Mouse (Mus musculus) C2C12 (cell line): ENCODE results near the gene Slc45a1. TPM values are rescaled to one million over a fixed set of nuclear protein-coding genes. Genes with fewer than 3 reads are reported as not detected.

ENCODE experiments used
- H3K27me3 ChIP-seq: one replicate; pipeline ENCODE4 v1.6.1; 2011; ENCODE audit not compliant: control insufficient read depth, insufficient read depth, insufficient read length
- H3K36me3 ChIP-seq: one replicate; pipeline ENCODE4 v1.6.1; 2011; ENCODE audit not compliant: control insufficient read depth, insufficient read depth
- H3K4me3 ChIP-seq: one replicate; pipeline ENCODE4 v1.5.1; 2011; ENCODE audit warnings: mild to moderate bottlenecking, control low read depth; ENCODE audit not compliant: poor library complexity, insufficient read depth, severe bottlenecking
- H3K79me2 ChIP-seq: one replicate; pipeline ENCODE4 v1.6.1; 2011; ENCODE audit not compliant: control insufficient read depth, insufficient read depth
- H3K79me3 ChIP-seq: one replicate; pipeline ENCODE4 v1.6.1; 2011; ENCODE audit warnings: low read depth, control low read depth
- H3ac ChIP-seq: one replicate; pipeline ENCODE3; 2011; ENCODE audit warnings: low read depth; ENCODE audit not compliant: control insufficient read depth, insufficient read length
- CEBPB ChIP-seq: IDR thresholded peaks from one replicate; pipeline ENCODE4 v1.6.1; 2011; ENCODE audit warnings: low read depth, mild to moderate bottlenecking, control low read depth, moderate library complexity
- CTCF ChIP-seq: IDR thresholded peaks from one replicate; pipeline ENCODE4 v1.5.1; 2011; ENCODE audit not compliant: control insufficient read depth, insufficient read depth, insufficient read length
- FOSL1 ChIP-seq: IDR thresholded peaks from one replicate; pipeline ENCODE4 v1.8.0; 2011; ENCODE audit warnings: mild to moderate bottlenecking, low read length; ENCODE audit not compliant: poor library complexity, insufficient read depth, severe bottlenecking
- MAX ChIP-seq: IDR thresholded peaks from one replicate; pipeline ENCODE4 v1.6.1; 2011; ENCODE audit warnings: mild to moderate bottlenecking, control low read depth
- MYOD1 ChIP-seq: IDR thresholded peaks from one replicate; pipeline ENCODE4 v1.6.1; 2011; ENCODE audit warnings: low read depth; ENCODE audit not compliant: control insufficient read depth, insufficient read length
- MYOG ChIP-seq: IDR thresholded peaks from one replicate; pipeline ENCODE4 v1.6.1; 2011; ENCODE audit not compliant: control insufficient read depth, insufficient read length; ENCODE audit errors: extremely low read depth
- USF1 ChIP-seq: IDR thresholded peaks from one replicate; pipeline ENCODE4 v1.6.1; 2011; ENCODE audit warnings: low read depth, mild to moderate bottlenecking, control low read depth, moderate library complexity
- long read RNA-seq, 2 experiments: library from polyadenylated mRNA; unstranded; transcript quantifications; one replicate each; pipeline ENCODE4 v2.0.0; 2019 to 2020
- polyA plus RNA-seq: library from polyadenylated mRNA; unstranded; fragments of >200 nt; fragmentation: generic; extraction: Trizol; gene quantifications from one replicate; pipeline ENCODE4 v1.2.1, GENCODE M21; 2012; ENCODE audit warnings: missing spikeins

Slc45a1 gene
- polyA plus RNA-seq = 0.01 TPM
- long read RNA-seq, experiment 1 = 0 reads
- long read RNA-seq, experiment 2 = 0 reads

DNA sequence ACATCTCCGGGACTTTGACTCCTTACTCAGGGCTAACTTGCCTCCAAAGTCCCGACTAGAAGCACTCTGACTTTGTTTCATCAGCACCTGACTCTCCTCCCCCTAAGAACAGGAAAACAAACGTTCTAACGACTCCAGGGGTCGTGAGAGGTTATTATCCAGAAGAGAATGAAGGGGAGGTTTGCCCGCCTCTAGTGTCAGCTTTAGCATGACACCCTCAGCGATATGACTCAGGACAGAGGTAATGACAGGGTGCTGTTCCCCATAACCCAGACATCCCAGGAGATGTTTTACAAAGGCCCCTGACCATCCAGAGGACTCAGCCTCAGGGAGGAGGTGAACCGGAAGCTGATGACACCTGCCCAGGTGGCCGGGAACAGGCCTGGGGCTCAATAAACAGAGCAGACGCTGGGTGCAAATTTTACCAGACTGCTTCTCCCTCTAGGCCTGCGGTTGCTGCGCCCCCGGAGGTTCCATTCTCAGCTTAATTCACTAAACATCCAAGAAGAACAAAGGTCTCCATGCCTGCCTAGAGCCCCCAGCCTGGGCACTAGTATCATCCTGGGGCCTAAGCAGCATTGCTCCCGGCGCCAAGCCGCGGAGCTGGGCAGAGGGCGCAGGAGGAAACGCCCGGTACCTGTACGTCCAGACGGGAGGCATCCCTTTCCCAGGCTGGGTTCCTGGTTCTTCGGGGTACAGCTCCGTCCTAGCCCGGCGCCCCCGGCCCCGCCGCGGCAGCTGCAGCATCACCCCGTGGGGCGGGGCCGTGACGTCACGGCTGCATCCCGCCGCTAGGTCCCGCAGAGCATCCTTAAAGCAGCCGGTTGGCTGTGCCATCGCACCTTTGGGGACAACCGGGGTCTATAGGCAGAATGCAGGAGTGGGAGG is at the start of gene Slc45a1:
Slc45a1 (minus strand) TSS at position 785 of the 888 bp plus-strand sequence.
- no peak within 1 kb of the TSS for H3K4me3 ChIP-seq
- H3K27me3 ChIP-seq = peaks cover 4% of the 10 kb centered on the region
- no peak for TF ChIP-seq CEBPB
- no peak for TF ChIP-seq MAX
- TF ChIP-seq MYOD1 = no peak
- H3K79me3 ChIP-seq = no peaks in the 10 kb centered on the region
- H3K79me2 ChIP-seq = no peaks in the 10 kb centered on the region
- no peaks in the 10 kb centered on the region for H3K36me3 ChIP-seq
- H3ac ChIP-seq = no peak within 1 kb of the TSS

DNA sequence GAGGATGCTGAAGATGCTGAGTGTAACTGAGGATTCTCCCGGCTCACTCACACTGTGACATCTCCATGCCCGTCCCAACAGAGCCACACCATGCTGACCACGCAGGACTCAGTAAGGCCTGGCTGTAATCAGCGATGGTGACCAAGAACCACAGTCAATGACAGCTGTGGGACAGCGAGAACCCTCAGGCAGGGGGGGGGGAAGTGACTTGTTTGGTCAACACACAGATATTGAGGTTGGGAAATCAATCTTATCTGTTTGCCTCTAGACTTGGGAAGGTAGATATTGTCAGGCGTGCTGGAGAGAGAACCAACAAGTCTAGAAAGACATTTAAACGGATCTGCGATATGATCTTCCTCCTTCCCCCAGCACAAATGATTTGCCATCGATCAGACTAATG is 48.9 kb upstream of the Slc45a1 start:
- TF ChIP-seq MYOD1 (no peak), USF1 (no peak), CEBPB (no peak), FOSL1 (no peak), MYOG (no peak), CTCF (no peak), MAX (no peak)
- H3K79me2 ChIP-seq = no peaks in the 10 kb centered on the region
- H3ac ChIP-seq = no peak overlapping the region
- no peaks in the 10 kb centered on the region for H3K27me3 ChIP-seq
- no peak overlapping the region for H3K4me3 ChIP-seq
- no peaks in the 10 kb centered on the region for H3K36me3 ChIP-seq
- H3K79me3 ChIP-seq = no peaks in the 10 kb centered on the region

DNA sequence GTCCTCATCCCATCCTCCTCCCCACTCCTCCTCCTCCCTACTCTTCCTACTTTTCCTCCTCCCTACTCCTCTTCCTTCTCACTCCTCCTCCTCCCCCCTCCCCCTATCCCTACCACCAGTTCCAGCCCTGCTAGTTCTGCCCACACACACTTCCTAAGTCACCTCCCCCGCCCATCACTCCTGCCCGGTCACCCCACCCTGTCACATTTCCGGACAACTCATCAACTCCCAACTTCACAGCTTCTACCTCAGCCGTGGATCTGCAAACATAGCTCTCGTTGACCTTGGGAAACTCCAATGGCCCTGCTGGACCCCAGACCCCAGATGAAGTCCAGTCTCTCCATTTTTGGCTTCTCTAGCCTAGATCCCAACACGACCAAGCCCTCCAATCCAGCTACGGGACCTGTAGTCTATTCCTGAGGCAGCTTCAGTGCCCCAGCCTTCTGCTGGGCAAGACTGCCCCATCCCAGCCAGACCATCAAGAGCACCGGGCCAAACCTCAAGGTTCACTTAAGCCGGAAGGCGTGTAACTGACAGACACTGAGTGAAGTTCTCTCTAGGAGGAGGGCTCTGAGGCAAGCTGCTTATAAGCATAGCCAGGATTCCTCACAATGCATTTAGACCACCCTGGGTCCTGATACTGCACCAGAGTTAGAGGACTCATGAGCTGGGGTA is 42.6 kb upstream of the Slc45a1 start:
- H3K79me2 ChIP-seq = no peaks in the 10 kb centered on the region
- H3K36me3 ChIP-seq = no peaks in the 10 kb centered on the region
- H3ac ChIP-seq = peak overlapping the region; percentile 16
- H3K79me3 ChIP-seq = no peaks in the 10 kb centered on the region
- no peak overlapping the region for H3K4me3 ChIP-seq
- no peak for TF ChIP-seq MYOG
- TF ChIP-seq MAX = peak; percentile 19
- no peaks in the 10 kb centered on the region for H3K27me3 ChIP-seq

DNA sequence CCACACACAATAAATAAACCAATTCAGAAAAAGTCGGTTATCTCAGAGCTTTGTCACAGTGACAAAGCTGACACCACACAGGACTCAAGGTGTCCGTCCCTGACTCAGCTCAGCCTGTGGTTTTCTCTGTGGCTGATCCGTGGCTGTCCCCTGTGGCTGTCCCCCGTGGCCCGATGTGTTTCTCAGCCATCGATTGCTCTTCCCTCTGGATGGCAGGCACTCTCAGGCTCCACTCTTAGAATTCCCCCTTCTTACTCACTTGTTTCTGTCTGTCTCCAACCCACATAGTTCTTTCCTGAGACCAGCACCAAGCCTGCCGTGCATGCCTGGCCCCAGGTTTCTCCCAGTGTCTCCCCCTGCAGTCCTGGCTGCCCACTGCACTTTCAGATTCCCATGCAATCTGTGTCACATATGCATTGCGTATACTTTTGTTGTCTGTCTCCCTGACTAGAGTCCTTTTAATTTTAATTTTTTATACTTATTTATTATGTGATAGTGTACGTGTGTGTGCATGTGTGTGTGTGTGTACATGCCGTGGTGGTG is 41.0 kb upstream of the Slc45a1 start:
- H3K79me2 ChIP-seq = no peaks in the 10 kb centered on the region
- H3ac ChIP-seq = no peak overlapping the region
- TF ChIP-seq CTCF (peak; percentile 15), CEBPB (no peak)
- no peaks in the 10 kb centered on the region for H3K36me3 ChIP-seq
- H3K4me3 ChIP-seq = no peak overlapping the region
- H3K79me3 ChIP-seq = no peaks in the 10 kb centered on the region
- H3K27me3 ChIP-seq = no peaks in the 10 kb centered on the region

DNA sequence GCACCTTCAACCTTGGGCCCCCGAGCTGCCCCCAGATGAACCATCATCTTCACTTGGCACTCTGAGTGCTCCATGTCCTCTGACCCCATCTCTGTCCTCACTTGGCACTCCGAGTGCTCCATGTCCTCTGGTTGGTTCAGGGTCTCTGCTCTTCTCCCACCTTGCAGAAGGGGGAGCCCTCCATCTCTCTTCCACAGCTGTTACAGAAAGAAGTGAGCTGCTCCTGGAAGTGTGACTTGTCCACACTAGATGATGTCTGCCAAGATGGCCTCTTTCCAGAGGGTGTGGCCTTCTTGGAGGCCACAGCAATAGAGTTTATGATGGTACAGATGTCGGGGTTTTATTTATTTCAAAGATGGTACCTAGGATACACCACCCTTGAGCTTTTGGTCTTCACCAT is 38.8 kb upstream of the Slc45a1 start:
- TF ChIP-seq USF1 (no peak), MYOD1 (no peak)
- Histone ChIP-seq H3ac (no peak overlapping the region), H3K27me3 (no peaks in the 10 kb centered on the region), H3K79me2 (no peaks in the 10 kb centered on the region), H3K36me3 (no peaks in the 10 kb centered on the region), H3K4me3 (no peak overlapping the region), H3K79me3 (no peaks in the 10 kb centered on the region)

DNA sequence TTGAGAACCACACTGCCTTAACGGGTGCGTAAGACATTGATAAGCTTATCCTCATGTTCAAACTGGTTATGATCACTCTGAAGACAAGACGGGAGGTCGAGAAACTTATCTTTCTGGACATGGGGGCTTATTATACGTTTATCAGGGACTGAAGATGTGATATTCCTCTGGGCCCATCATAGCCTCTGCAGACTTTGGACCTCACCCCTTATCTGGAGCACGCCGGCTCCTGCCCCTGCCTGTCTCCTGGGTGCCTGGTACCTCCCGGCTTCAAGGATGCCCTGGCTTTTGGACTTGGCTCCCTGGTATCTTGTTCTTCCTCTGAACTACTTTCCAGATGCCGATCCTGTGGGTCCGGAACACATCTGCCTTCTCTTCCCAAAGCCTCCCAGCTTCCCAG is 37.6 kb upstream of the Slc45a1 start:
- Histone ChIP-seq H3K79me2 (no peaks in the 10 kb centered on the region), H3K36me3 (no peaks in the 10 kb centered on the region), H3K4me3 (no peak overlapping the region), H3K79me3 (no peaks in the 10 kb centered on the region), H3K27me3 (no peaks in the 10 kb centered on the region), H3ac (no peak overlapping the region)
- TF ChIP-seq USF1 = no peak
- no peak for TF ChIP-seq CEBPB
- TF ChIP-seq FOSL1 = no peak
- no peak for TF ChIP-seq MAX
- TF ChIP-seq MYOD1 = no peak
- no peak for TF ChIP-seq MYOG
- no peak for TF ChIP-seq CTCF
